Comparison of ENCODE assay signal across 8 mouse cellular contexts in genomic region chr7:29281201-29282073, GRCm38 (mm10). TPM values are rescaled to one million over a fixed set of nuclear protein-coding genes. Genes with fewer than 3 reads are reported as not detected.
A peak's percentile ranks its signal among the peaks of the same experiment; 100 is the strongest.
DNase-seq lines count a peak whose midpoint lies in the region; ATAC-seq and TF ChIP-seq lines count a peak whose summit lies in the region.

Spint2 (minus strand) TSS chr7:29281912.

- DNase-seq in ES-E14 (ENCODE audit: low read depth, low spot score), result peak; percentile 66
- DNase-seq in adrenal gland, adult 2 months, result peak; percentile 86
- DNase-seq in forebrain, embryonic 10.5 days (ENCODE audit: extremely low spot score, low spot score), result peak; percentile 48
- peak in 1 of 2 experiments; percentile 40 for DNase-seq in left cerebral cortex, adult 8-10 months (ENCODE audit: low spot score in 2 of 2)
- no peak for DNase-seq in adipocyte (ENCODE audit: low spot score)

- WGBS in forebrain, embryonic 10.5 days, result under 1% methylated on average over 80 of the region's 80 CpGs
- WGBS in hindbrain, embryonic 13.5 days, result under 1% methylated on average over 80 of the region's 80 CpGs
- WGBS in small intestine, adult 2 months, result under 1% methylated on average over 80 of the region's 80 CpGs

- ATAC-seq in hindbrain, embryonic 13.5 days (ENCODE audit: low FRiP score), result peak; percentile 75
- peak; percentile 88 for ATAC-seq in megakaryocyte, adult 5-6 weeks (ENCODE audit: poor library complexity, severe bottlenecking)

- H3K9ac ChIP-seq in ES-E14 (ENCODE audit: insufficient read depth, low read depth, low read length, poor library complexity, severe bottlenecking), result peak within 1 kb of the TSS; percentile 98
- peak within 1 kb of the TSS; percentile 76 for H3K9ac ChIP-seq in hindbrain, embryonic 13.5 days

- no peaks in the 10 kb centered on the region for H3K9me3 ChIP-seq in ES-E14 (ENCODE audit: control insufficient read depth, insufficient read depth, low read depth, low read length)
- no peaks in the 10 kb centered on the region for H3K9me3 ChIP-seq in forebrain, embryonic 10.5 days
- H3K9me3 ChIP-seq in hindbrain, embryonic 13.5 days, result no peaks in the 10 kb centered on the region

- H3K4me3 ChIP-seq in ES-E14 (ENCODE audit: insufficient read depth in 1 of 2, low read depth in 1 of 2, low read length in 2 of 2, poor library complexity in 1 of 2, severe bottlenecking in 1 of 2), result peak within 1 kb of the TSS; percentile 85 to 92
- peak within 1 kb of the TSS; percentile 73 for H3K4me3 ChIP-seq in forebrain, embryonic 10.5 days
- H3K4me3 ChIP-seq in hindbrain, embryonic 13.5 days, result peak within 1 kb of the TSS; percentile 60
- peak within 1 kb of the TSS; percentile 96 for H3K4me3 ChIP-seq in small intestine, adult 2 months (ENCODE audit: low read depth, low read length)

- TF ChIP-seq CTCF in small intestine, adult 2 months (IDR thresholded peaks at IDR 0.05; ENCODE audit: extremely low read depth, insufficient read length, insufficient replicate concordance, low read depth, low read length), result no peak

- H3K27me3 ChIP-seq in forebrain, embryonic 10.5 days (ENCODE audit: poor library complexity, severe bottlenecking), result peaks cover 63% of the 10 kb centered on the region
- peaks cover 66% of the 10 kb centered on the region for H3K27me3 ChIP-seq in hindbrain, embryonic 13.5 days
- no peaks in the 10 kb centered on the region for H3K27me3 ChIP-seq in small intestine, adult 2 months (ENCODE audit: control insufficient read depth, insufficient read depth, low read length)

- peaks cover 3 to 13% of the 10 kb centered on the region in 2 experiments; a peak in 1 of 4 replicates for H3K4me1 ChIP-seq in ES-E14 (ENCODE audit: control insufficient read depth in 2 of 2, insufficient read depth in 2 of 2, low read length in 2 of 2, poor library complexity in 1 of 2)
- H3K4me1 ChIP-seq in forebrain, embryonic 10.5 days, result peaks cover 23% of the 10 kb centered on the region
- peaks cover 18% of the 10 kb centered on the region for H3K4me1 ChIP-seq in hindbrain, embryonic 13.5 days (replicated peaks)
- peaks cover 15% of the 10 kb centered on the region for H3K4me1 ChIP-seq in small intestine, adult 2 months (ENCODE audit: control insufficient read depth, insufficient read depth, insufficient read length, low read length)

- H3K4me2 ChIP-seq in hindbrain, embryonic 13.5 days, result peak within 1 kb of the TSS; percentile 95

- in situ Hi-C loops in ES-E14 (cut with MboI; ENCODE audit: low sequenced_read_pairs in 2 of 2, unreplicated experiment in 2 of 2), result no loop called here

- peak; percentile 92 for TF ChIP-seq POLR2A in small intestine, adult 2 months (IDR thresholded peaks at IDR 0.05; ENCODE audit: low read depth, low read length)

- H3K27ac ChIP-seq in ES-E14 (ENCODE audit: insufficient read depth, low read depth, low read length, poor library complexity, severe bottlenecking), result peak within 1 kb of the TSS; percentile 61
- peak within 1 kb of the TSS; percentile 84 for H3K27ac ChIP-seq in forebrain, embryonic 10.5 days
- no peak within 1 kb of the TSS for H3K27ac ChIP-seq in hindbrain, embryonic 13.5 days
- peak within 1 kb of the TSS; percentile 89 for H3K27ac ChIP-seq in small intestine, adult 2 months (ENCODE audit: insufficient read depth, low read depth, low read length)

- H3K36me3 ChIP-seq in ES-E14 (ENCODE audit: control insufficient read depth, insufficient read depth, low read length, poor library complexity, severe bottlenecking), result peaks cover 10% of the 10 kb centered on the region; the same call in 1 of the 2 replicates
- H3K36me3 ChIP-seq in forebrain, embryonic 10.5 days (replicated peaks), result no peaks in the 10 kb centered on the region
- no peaks in the 10 kb centered on the region for H3K36me3 ChIP-seq in hindbrain, embryonic 13.5 days
- peaks cover 16% of the 10 kb centered on the region for H3K36me3 ChIP-seq in small intestine, adult 2 months (ENCODE audit: control insufficient read depth, insufficient read depth, low read length)

TF ChIP-seq in ES-E14, 5 proteins besides CTCF, POLR2A, EP300 and RAD21:
- TF ChIP-seq ZC3H11A (IDR thresholded peaks at IDR 0.05; ENCODE audit: borderline replicate concordance, low read depth, low read length), result no peak
- TF ChIP-seq MAFK (IDR thresholded peaks at IDR 0.05; ENCODE audit: insufficient read depth, low read depth, low read length), result no peak
- no peak for TF ChIP-seq ZNF384 (IDR thresholded peaks at IDR 0.05; ENCODE audit: low read depth, low read length)
- TF ChIP-seq CHD2 (IDR thresholded peaks at IDR 0.05; ENCODE audit: low read depth, low read length), result peak; percentile 91
- no peak for TF ChIP-seq HCFC1 (IDR thresholded peaks at IDR 0.05; ENCODE audit: borderline replicate concordance, insufficient read depth, low read length)

RNA-seq across cellular contexts. Expression of gene Spint2, which starts in this region (rescaled TPM):
- total RNA-seq in ES-E14 (2012; rRNA removed), result 202 and 424 TPM in 2 replicates
- total RNA-seq in adrenal gland, adult 2 months (2021), result 10 to 100 TPM; 44.3 to 53.9 TPM
- 61.1 and 90.2 TPM in 2 replicates for polyA plus RNA-seq in adrenal gland, adult 2 months (2012; rRNA removed)
- 44.2 and 50.8 TPM in 2 replicates for polyA plus RNA-seq in forebrain, embryonic 10.5 days (2016; fragmentation: Nextera tagmentation; extraction: Ambion mirVana)
- 42.4 and 44.0 TPM in 2 replicates for polyA plus RNA-seq in hindbrain, embryonic 13.5 days (2015; fragmentation: Nextera tagmentation; extraction: Ambion mirVana)
- 10 to 100 TPM; 27.9 to 38.2 (median 33.0) TPM for total RNA-seq in left cerebral cortex, adult 8-10 months (2022)
- total RNA-seq in megakaryocyte, adult 5-6 weeks (2015), result 6.1 and 7.3 TPM in 2 replicates
- total RNA-seq in megakaryocyte, adult 5-6 weeks (2017), result 2.6 and 5.3 TPM in 2 replicates
- polyA plus RNA-seq in small intestine, adult 2 months (2012; rRNA removed), result 663 and 1,754 TPM in 2 replicates
